Mouse (Mus musculus) thymus, adult 2 months (tissue): ENCODE data around the gene Il25.

Experiments
- CTCF ChIP-seq: fragments of 200-500 bp; IDR thresholded peaks from 2 replicates; pipeline ENCODE4 v1.5.1; 2012; ENCODE audit warnings: mild to moderate bottlenecking, control low read depth, low read length, moderate library complexity, borderline replicate concordance; ENCODE audit not compliant: control insufficient read depth, poor library complexity, insufficient read depth; ENCODE audit errors: extremely low read depth
- POLR2A ChIP-seq: fragments of 200-500 bp; IDR thresholded peaks from 2 replicates; pipeline ENCODE4 v1.6.1; 2012; ENCODE audit warnings: mild to moderate bottlenecking, low read length, control low read depth, moderate library complexity; ENCODE audit not compliant: control insufficient read depth, poor library complexity, insufficient read depth; ENCODE audit errors: extremely low read depth

DNA sequence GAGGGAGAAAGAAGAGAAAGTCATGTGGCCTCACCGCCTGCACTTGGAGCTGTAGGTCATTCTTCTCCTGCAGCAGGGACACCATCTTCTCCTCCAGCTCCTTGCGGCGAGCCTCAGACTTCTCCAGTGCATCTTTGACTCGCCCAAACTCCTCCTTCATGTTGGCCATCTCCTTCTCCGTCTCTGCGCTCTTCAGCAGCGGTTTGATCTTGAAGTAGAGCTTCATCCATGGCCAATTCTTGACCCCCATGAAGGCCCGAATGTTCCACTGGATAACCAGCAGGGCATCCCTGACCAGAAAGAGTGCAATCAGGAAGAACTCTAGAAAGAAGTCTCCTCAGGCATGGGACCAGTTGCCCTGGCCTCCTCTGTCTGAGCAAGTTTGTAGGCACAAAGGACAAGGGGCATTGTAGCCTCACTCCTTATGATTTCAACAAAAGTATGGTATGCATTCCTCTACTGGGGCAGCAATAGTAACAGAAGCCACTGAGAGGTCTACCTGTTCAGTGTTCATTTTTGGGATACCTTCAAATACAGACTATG is 21.2 kb downstream of the Il25 start:
- TF ChIP-seq POLR2A (no peak), CTCF (no peak)
